Mouse (Mus musculus) olfactory bulb, adult 2 months (tissue): Measurements from ENCODE around the gene Apopt1.

Experiments used
- CTCF ChIP-seq: fragments of 200-500 bp; IDR thresholded peaks from 2 replicates; pipeline ENCODE4 v1.5.1; 2012; ENCODE audit warnings: low read depth, mild to moderate bottlenecking, low read length, moderate library complexity; ENCODE audit not compliant: insufficient read depth
- POLR2A ChIP-seq: fragments of 200-500 bp; IDR thresholded peaks from 2 replicates; pipeline ENCODE4 v1.6.1; 2012; ENCODE audit warnings: mild to moderate bottlenecking, low read depth, low read length, moderate library complexity; ENCODE audit not compliant: insufficient read depth

- TF ChIP-seq CTCF (no peak), POLR2A (no peak)
These were observed 3.0 kb upstream of the Apopt1 start for GRCm38 (mm10) chr12:111710091-111710490.
